Mouse (Mus musculus) ovary, postnatal 14 days (tissue): ENCODE results near the gene Btbd2.
"Not testable (repeated sequence)": the region's sequence is repeated elsewhere in the genome, so short reads cannot be mapped to it uniquely, and the experiment has no call there.

Experiments
- DNase-seq: peaks from one replicate; pipeline ENCODE4 v3.0.0; 2022; ENCODE audit warnings: low spot score

The Btbd2 gene

DNA sequence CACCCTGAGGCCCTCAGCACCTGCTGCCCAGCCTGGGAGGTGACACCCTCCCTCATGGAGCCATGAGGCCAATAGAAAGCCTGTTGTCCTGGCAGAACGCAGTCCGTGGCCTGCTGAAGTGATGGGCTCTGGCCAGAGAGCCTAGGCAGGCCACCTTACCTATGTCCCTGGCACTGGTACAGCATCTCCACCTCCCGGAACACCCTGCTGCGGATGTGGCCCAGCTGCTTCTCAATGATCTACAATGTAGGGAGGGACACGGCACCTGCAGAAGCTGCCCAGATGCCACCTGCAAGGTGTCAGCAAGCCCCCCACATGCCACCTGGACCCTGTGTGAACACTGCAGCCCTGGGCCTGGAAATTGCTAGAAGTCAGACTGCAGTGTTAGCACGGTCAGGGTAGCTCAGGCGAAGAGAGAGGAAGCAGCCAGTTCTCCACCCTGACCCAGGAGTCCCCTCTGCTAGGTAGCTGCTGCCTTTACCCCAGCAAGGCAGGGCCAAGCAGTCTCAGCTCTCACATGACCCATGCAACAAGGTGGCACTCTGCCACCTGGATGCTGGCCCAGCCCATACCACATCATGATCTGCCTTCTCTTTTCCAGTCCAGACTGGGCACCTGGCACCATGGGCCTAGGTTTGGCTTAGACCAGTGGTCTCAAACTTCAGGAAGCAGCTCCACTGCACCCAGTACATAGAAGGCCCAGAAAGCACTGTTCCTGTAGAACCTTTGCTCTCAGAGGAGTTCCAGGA, 13.0 kb upstream of the Btbd2 start:
- DNase-seq, result peak; percentile 65

DNA sequence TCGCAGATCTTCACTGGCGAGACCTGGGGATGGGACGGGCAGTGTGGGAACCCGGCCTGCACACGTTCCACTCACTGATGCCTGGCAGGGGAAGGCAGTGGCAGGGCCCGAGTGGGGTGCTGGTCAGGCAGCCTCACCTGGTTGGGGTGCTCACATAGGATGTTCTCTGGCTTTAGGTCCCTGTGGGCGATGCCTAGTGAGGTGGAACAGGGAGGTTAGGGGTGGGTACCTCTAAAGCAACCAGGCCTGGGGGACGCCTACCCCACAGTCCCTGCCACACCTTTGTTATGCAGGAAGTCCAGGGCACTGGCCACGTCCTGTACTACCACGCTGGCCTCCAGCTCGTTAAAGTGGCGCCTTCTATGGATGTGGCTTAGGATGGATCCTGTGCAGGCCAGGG, 12.1 kb upstream of the Btbd2 start:
- no peak for DNase-seq

DNA sequence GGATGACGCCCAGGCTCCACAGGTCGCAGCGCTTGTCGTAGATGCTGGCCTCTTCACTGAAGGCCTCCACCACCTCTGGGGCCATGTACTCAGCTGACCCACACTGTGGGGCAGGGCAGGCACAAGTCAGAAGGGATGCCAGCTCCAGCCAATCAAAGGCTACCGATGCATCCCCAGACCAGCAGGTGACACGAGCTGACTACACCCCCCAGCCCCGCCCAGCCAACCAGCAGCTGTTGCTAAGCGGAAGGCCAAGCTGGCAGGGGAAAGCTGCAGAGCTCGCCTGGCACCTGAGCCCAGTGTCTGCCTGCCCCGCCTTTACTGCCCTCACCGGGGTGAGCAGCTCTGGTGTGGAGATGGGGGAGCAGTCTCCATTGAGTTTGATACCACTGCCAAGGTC, 11.7 kb upstream of the Btbd2 start:
- DNase-seq, result no peak

DNA sequence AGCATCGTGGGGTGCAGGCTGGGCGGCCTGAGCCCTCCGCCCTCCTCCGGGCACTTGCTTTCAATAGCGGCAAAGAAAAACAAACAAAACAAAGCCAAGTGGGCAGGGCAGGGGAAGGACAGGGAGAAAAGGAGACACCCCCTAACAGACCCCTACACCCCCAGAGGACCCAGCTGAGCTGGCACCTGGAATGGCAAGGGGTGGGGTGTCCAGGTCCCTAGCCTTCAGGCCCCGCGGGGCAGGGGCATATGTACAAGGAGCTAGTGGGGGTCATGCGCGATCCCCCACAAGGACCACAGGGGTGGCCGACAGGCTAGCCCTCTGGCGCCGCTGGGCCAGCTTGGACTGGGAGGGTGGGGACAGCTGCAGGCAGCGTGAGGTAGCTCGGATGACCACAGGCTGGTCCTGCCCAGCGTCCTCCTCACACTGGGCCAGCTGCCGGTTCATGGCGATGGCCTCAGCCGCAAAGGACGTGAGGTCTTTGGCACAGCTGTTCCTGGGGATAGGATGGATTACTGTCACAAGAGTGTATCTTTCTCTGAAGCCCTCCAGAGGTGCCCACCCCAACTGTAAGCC, 10.1 kb upstream of the Btbd2 start:
- DNase-seq, result no peak

DNA sequence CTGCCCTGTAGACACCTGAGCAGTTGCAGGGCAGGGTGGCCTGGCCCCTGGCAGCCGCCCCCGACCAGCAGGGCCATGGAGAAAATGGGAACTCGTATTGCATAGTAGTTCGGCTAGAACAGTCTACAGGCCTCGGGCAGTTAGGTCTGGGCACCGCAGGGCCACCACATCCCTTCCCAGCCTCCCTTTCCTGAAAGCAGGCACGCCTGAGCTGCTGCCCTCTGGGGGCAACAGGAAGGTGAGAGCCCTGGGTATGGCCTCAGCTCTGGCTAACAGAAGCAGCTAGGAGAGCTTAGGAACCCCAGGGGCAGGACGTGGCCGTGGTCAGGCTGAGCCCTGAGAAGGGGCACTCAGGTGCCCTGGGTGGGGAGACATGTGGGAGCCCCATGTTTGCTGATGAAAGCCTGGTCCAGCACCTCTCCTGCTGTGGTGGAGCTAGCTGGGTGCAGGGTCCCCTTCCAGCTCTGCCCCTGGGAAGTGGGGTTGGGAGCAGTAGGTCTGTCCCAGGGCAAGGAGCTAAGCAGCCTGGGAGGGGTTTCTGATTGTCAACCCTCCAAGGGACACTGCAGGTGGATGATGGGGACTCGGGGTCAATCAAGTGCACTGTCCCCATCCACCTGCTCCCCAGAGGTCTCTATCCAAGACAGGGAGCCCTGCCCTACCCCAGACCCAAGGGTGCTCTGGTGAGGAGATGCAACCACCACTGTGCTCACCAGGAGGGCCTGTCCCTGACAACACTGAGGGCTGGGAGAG, 9.3 kb upstream of the Btbd2 start:
- DNase-seq, result no peak

DNA sequence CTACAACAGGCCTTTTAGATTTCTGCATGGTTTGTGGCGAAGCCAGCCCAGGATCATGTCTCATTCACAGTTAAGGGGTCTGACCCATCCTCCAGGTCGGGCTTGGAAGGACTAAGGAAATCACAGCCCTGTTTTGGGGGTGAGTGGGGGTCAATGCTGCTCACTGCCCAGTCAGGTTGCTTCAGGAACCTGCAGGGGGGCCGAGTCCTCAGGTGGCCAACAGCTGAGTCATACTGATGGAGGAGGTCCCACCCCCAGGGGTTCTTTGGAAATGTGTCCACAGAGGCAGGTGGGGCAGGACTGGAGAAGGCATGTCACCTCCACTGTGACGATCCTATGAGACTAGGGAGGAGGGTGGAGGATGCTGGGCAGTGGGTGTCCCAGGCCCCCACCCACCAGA, 8.6 kb upstream of the Btbd2 start:
- DNase-seq, result no peak

DNA sequence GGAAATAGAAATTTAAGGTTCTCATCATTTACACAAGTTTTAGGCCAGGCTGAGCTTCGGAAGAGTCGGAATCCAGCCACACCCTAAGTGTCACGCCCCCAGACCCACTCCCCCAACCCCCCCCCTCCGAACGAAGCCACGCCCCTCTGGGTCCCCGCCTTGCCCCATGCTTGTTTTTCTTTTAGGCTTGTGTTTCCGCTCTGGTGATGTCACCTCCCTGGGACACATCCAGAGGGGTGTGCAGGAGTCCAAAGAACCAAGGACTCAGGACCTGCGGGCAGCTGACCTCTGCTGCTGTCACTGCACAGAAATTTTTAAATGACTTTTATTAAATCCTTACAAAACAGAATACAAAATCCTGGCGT, 8.1 kb upstream of the Btbd2 start:
- peak; percentile 54 for DNase-seq

DNA sequence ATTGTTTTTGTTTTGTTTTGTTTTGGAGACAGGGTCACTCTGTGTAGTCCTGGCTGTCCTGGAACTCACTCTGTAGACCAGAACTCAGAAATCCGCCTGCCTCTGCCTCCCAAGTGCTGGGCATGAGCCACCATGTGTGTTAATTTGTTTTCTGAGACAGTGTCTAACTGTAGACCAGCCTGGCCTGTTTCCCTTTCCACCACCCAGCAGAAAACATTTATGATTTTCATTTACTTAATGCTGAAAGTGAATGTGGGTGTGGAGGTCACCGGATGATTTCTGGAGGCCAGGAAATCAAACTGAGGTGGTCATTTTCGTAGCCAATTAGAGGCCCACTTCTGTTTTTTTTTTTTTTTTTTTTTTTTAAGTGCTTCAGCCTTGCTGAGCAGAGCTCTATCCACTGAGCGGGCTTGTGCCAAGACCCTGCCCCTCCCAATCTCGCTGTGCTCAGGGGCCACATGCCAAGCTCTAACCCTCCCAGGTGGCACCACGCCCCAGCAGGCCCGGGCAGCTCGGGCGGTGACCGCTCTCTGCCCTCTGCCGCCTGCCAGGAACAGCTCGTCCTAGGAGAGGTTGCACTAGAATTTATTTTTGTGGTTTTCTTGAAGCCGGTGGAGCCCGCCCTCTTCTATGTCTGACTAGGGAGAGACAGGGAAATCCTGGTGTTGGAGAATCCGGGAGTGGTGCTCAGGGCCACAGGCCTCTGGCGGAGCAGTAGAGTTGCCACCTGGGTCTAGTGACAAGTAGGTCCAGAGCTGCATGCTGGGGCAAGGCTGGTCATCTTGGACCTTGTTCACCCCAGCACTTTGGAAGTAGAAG, 7.5 kb upstream of the Btbd2 start:
- peak; percentile 83 for DNase-seq

DNA sequence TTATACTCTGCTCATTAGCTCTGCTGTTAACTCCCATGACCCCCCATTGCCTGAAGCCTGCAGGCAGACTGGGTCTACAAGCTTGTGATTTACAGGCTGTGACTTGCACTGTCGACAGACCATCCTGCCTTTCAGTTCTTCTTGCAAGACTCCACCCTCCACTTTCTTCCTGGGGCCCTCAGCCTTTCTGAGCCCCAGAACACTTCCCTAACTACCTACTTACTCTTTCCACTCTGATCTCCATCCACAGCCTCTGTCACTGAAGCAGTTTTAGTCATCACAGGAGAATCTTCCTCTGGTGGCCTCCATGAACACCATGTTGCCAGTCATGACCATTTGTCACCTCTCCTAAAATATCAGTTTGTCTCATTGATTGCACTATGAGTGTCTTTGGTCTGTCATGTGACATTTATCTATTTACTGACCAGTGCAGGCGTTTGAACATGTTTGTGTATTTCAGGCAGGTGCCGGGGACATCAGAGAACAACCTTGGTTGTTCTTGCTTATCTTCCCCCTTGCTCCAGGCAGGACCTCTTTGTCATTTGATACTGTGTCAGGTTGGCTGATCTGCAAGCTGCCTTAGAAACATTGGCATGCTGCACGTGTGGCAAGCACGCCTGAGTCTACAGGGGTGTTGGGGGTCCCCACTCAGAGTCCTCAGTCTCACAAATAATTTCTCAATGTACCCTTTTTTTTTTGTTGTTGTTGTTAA, 6.8 kb upstream of the Btbd2 start:
- DNase-seq, result no peak

DNA sequence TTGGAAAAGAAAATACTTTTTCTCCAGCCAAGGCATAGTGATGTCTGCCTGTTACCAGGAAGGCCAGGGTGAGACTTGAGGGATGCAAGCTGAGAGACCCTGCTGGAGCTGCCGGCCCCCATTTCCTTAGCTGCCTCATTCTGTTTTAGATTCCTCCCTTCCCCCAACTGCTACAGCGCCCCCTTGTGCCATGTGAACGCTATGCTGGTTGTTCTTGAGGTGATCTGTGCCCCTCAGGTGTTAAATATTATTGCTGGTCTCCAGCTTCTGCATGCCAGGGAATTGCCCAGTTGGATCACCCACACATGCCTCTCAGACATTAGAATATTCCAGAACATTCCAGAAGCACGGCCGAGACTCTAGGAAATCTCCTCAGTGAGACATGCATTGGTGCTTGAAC, 4.3 kb upstream of the Btbd2 start:
- no peak for DNase-seq

DNA sequence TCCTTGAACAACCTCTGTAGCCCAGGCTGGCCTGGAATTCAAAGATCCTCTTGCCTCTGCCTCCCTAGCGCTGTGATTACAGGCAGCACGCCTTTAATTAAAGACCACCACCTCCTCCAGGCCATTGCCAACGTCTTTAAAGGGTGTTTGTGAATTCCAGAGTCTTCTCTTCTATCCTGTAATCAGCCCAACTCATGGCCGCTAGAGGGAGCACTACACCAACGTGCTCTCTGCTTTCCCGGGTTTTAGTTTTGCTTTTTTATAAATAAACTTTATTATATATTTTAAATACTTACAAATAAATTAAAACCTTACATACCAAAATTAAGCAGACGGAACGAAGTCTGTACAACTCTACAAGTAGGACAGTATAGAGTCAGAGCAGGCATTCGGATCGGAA, 2.3 kb upstream of the Btbd2 start:
- peak; percentile 71 for DNase-seq

DNA sequence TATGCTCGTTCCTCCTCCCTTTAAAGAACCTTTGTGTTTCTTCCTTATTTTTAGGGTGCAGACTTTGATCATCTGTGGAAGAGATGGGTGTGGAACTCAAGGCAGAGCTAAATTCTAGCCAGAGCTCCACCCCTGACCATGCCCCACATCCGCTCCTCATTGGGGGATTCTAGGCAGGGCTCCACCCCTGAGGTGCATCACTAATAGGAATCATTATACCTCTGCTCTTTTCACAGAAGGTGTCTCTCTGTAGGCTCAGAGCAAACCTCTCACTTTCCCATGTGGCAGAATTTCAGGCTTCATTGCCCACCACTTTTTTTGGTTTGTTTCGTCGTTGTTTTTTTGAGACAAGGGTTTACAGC, 2.0 kb upstream of the Btbd2 start:
- DNase-seq, result no peak

DNA sequence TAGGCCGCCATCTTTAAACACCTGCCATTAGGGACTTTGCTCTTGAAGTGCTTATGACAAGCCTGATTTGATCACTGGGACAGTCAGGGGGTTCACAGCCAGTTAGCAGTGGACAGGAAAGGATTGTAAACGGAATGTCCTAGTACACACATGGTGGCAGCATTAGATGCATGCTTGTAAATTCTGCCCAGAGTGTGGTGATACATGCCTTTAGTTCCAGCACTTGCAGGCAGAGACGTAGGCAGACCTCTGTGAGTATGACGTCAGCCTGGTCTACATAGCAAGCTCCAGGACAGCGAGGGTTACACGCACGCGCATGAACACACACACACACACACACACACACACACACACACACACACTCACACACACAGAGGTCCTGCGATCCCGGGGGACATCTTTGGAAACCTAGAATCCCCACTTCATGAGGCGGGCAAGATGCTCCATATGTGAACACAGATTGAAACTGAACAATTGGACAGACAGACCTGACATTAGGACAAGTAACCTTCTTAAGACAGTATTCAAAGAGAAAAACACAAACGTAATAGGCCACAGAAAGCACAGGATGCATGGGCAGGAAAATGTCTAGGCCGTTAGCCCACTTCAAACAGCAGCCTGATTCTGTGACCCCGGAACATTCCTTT, 1.4 kb upstream of the Btbd2 start:
- DNase-seq, result no peak

DNA sequence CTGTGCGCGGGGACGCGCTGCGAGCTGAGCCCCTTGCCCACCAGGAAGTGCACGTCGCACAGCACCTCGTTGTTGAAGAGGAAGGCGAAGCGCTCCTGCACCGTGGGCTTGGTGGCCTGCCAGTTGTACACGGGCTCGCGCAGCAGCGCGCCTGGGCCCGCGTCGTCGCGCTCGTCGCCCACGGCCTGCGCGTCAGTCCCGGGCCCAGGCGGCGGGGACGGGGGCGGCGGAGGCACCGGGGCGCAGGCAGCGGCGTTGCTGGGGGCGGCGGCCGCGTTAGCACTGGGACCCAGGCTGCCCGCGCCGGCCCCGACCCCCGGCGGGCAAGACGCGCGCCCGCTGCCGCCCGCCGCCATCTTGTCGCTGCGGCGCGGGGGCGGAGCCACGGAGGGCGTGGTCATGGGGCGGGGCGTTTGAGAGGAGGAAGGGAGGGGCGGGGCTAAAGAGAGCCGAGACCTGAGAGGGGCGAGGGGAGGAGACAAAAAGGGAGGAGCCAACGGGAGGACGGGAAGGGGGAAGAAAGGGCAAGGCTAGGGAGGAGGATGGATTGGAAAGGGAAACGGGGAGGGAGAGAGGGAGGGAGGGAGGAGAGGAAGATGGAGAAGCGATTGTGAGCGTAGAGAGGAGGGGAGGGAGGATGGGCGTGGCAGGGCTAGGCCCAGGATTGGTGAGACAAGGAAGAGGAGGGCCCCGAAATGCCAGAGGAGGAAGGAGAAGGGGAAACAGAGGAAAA, 575 bp downstream of the Btbd2 start:
- peak; percentile 98 for DNase-seq

DNA sequence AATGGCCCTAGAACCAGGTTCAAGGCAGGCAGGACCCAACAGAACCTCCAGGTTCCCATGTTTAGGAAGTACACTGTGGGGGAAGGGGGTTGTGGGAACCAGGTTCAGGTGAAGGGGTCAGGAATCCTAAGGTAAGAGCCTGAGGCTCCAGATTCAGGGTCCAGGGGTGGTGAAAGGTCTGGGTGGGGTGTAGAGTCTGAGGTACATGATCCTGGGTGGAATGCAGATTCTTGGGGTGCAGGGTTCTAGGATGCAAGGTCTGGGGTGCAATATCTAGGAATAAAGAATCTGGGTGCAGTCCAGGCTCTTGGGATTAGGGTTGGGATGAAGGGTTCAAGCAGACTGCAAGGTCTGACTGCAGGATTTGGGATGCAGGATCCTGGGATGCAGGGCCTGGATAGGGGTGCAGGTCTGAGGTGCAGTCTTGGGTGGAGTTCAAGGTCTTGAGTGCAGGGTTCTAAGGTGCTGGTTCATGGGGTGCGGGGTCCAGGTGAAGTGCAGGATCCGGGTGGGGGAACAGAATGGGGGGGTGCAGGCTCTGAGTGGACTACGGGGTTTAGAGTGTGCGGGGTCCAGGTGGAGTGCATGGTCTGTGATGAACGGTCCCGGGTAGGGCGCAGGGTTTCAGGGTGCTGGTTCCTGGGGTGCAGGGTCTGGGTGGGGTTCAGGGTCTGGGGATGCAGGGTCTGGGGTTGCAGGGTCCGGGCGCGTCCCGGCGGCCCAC, 1.3 kb downstream of the Btbd2 start:
- DNase-seq, result no peak

DNA sequence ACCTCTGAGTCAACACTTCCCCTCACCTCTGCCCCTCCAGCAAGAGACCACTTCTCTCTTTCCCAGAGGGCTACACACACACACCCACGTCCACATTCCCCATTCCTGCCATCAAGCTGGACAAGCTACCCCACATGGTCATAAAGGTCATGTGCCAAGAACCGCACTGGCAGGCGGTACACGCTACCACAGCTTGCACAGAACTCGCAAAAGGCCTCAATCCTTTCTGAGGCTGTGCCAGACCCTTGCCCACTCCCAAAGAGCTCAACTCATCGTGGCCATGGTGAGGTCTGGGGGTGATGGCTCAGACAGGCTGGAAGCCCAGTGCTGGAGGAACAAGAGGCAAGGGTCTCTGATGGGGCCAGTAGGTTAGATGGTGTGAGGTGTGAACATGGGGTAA, 2.0 kb downstream of the Btbd2 start:
- DNase-seq, result no peak

DNA sequence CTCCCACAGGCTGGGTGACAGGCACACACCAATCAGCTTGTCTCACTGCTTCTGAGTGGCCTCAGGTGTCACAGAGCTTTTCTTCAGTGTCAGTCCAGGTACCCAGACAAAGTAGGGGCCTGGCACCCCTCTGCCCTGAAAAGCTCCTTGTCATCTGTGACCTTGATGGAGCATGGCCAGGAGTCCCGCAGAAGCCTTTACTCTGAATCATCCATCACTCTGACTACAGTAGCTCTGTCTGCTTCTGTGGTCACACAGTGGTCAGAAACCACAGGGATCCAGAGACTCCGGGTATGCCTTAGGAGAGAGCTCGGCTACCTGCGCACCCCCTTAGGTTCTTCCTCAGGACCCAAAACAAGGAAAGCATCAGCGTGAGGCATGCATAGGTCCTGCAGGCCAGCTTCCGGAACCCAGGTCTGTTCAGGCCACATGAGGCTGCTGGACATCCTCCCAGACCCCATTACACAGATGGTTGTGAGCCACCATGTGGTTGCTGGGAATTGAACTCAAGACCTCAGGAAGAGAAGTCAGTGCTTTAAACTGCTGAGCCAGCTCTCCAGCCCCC, 3.6 kb downstream of the Btbd2 start:
- no peak for DNase-seq

DNA sequence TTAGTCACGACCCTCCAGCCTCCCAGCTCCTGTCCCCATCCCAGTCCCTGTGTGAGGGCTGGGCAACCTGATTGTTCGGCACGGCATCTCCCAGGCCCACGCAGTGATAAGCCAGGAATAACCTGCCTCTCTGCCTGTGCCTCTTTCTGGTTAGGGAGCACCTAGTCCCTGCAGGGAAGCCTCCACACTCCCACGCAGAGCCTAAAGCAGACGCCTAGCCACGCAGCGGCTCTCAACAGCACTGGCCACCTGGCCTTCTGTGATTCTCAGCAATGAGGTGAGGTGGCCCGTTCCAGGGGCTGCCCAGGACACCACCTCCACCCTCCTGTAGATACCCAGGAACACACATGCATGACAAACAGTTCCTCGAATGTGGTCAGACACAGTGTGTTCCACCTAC, 6.5 kb downstream of the Btbd2 start:
- no peak for DNase-seq

DNA sequence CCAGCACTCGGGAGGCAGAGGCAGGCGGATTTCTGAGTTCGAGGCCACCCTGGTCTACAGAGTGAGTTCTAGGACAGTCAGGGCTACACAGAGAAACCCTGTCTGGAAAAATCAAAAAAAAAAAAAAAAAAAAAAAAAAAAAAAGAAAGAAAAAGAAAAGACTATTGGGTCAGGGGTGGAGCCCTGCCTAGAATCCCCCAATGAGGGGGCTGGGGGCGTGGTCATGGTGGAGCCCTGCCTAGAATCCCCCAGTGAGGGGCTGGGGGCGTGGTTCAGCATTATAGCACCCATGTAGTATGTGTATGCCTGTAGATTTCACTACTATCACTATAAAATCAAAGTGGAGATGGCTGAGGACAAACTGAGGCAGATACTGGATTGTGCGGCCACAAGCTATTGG, 7.0 kb downstream of the Btbd2 start:
- DNase-seq, result not testable (repeated sequence)

DNA sequence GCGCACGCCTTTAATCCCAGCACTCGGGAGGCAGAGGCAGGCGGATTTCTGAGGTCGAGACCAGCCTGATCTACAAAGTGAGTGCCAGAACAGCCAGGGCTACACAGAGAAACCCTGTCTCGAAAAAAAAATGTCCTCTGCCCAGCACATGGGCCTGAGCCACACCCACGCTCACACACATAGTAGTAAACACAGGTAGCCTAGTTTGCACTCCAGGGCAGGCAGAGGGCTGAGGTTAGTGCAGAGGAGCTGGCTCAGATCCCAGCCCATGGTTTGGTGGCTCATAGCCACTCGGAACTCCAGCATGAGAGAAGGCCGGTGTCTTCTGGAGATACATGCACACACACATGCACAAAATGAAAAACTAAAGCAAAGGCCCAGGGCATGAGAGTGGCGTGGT, 9.9 kb downstream of the Btbd2 start:
- no peak for DNase-seq
